Mouse (Mus musculus) G1E-ER4 (cell line): ENCODE data around the gene Zfp105. TPM values are rescaled to one million over a fixed set of nuclear protein-coding genes. Genes with fewer than 3 reads are reported as not detected.

Experiments used
- GATA1 ChIP-seq: IDR thresholded peaks from one replicate; pipeline ENCODE4 v1.8.0; 2012; ENCODE audit warnings: low read length, inconsistent platforms
- polyA plus RNA-seq: library from polyadenylated mRNA; stranded (reverse); fragments of >175 nt; gene quantifications from 2 replicates; pipeline ENCODE4 v1.2.3, GENCODE M21; 2012

Gene Zfp105
- polyA plus RNA-seq: 1.4 and 1.7 TPM in 2 replicates

DNA sequence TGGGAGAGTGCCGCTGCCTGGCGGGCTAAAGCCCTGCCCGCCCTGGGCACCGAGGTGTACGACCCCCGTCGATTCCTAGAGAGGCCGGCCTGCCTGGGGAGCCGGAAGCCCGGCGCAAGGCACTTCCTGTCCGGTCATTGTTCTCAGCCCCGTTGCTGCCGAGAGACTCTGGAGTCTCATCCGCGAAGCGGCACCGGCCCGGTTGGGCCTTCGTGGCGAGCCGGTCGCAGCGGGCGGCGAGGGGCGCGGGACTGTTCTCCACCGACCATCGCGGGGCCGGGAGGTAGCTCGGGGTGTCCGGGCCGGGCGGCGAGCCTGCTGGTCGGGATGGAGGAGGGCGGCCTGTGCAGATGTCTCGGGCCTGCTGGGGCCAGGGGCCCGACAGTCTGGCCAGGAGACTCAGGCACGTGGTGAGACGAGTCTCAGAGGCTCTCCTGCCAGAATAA, at the start of gene Zfp105:
Gene Zfp105 (plus strand): TSS at position 137 of the 446 bp plus-strand sequence.
- no peak for TF ChIP-seq GATA1

DNA sequence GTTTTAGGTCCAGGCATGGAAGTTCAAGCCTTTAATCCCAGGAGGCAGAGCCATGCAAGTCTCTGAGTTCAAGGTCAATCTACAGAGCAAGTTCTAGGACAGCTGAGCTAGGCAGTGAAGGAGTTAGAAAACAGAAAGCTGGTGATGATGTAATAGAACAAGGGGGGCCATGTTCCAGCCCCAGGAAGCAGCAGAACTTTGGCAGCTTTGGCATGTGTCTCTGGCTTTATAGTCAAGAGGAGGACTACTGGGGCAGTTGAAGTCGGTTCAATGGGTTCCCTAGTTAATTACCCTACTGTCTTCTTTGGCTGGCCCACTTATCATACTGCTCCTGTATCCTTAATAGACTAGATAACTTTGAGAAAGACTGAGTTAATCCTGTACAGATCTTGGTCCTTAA, 48.2 kb upstream of the Zfp105 start:
- no peak for TF ChIP-seq GATA1

DNA sequence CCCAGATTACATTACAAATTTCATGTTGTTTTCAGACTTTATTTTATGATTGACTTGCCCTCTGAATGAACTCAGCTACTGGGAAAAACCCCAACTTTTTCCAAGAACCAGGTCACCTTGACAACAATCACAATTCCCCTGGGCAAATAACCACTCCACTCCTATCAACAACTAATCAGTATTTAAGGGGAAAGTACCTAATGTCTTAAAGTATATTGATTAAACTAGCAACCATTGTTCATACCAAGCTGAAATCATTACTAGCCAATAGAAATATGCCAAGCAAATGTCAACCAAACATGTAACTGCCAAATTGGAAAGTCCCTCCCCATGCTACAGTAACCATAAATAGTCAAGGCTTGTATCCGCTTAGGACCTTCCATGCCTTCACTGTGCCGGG, 47.7 kb upstream of the Zfp105 start:
- TF ChIP-seq GATA1: no peak

DNA sequence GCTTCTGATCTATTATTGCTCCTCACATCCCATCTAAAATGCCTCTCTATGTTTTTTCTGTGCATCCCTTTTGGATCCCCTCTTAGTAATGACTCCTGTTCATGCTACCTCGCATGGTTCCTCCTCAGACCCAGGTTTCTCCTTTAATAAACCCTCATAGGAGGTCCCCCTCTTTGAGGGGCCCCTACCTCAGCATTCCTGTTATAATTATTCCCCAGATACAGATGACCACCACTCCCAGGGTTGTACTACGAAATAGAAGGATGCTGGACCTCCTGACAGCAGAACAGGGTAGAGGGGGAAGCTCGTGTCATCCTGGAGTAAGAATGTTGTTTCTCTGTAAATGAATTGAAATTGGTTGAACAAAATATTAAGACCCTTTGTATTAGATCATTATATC, 37.5 kb upstream of the Zfp105 start, which contains the start of gene Zkscan7:
Gene Zkscan7 (plus strand): TSS at position 301 of the 400 bp plus-strand sequence.
- TF ChIP-seq GATA1: no peak

DNA sequence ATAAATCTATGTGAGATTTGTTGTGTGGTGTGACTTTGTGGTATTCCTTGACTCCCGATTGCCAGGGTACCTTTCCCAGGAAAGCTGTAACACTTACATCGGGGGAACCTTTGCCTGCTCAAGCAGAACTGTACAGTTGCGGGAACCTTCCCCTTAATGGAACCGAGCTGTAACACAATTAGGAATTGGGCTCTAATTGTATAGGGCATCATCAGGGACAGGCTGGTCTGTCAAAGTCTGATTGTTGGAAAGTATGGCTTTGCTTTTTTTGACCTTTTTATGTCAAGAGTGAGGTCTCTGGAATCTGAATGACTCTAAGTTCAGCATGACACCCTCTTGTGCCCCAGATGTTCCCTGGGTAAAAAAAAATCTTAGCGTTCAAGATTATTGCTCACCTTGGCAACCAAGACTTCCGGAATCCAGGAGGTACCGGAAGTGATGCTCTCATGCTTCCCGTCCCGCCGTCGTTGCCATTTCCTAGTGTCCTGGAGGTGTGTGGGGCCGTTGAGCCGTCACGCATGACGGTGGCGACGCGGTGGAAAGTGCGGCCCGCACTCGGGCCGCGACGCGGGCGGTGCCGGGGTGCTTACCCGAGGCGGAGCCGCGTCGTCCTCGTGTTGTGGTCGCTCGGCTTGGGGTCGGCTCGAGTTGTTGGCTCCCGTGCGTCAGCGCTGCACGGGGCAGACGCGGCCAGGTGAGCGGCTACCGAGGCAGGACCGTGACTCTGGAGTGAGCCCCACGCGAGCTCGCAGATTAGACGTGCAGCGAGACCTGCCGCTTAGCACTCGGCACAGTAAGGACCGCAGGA, 36.3 kb upstream of the Zfp105 start:
- no peak for TF ChIP-seq GATA1

DNA sequence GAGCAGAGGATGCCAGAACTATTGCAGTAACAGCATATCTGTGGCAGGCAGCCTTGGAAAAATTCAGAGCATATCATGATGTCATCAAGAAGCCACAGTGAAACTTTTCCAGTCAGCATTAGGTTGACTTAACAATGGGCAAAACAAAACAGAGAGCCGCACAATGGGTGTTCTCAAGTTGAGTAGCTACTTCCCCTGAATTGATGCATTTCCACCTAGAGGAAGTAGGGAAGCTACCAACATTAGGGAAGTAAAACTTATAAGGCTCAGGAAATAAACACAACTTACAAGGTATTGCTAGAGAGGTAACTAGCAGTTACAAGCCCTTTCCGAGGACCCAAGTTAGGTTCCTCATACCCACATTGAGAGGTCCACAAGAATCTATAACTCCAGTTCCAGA, 21.8 kb upstream of the Zfp105 start:
- TF ChIP-seq GATA1: no peak

DNA sequence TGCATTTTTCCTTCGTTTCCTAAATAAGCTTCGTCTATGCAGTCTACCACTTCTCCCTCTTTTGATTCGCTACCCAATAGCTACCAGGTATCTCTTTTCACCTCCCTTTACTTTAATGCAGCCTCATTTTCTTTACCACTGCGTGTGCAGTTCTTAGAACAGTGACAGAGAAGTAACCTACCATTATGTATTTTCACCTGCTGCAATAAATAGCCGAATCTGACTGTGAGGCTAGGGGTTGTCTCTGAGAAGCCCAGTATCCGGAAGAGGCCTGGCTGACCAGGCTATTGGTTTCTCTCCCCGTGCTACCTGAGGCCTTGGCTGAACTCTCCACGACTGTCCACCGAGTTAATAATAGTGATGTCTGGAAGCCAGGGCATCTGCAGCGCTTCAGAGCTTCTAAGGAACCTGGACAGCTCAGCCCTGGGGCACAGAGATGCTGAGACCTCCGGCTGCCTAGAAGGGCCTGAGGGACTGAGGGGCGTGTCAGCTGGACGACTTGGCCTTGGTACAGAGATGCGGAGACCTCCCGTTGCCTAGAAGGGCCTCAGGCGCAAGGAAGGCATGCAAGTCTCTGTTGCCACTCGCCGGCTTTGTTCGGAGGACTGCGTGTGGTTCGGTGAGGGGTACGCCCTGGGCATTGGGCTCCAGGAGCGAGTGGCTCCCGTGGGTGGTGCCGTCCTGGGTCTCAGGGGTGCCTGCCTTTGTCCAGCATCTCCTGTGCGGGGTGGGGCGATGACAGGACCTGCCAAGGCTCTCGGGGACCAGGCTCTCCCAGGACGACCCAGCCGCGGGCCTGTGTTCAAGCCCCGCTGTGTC, 19.9 kb upstream of the Zfp105 start:
- TF ChIP-seq GATA1: no peak

DNA sequence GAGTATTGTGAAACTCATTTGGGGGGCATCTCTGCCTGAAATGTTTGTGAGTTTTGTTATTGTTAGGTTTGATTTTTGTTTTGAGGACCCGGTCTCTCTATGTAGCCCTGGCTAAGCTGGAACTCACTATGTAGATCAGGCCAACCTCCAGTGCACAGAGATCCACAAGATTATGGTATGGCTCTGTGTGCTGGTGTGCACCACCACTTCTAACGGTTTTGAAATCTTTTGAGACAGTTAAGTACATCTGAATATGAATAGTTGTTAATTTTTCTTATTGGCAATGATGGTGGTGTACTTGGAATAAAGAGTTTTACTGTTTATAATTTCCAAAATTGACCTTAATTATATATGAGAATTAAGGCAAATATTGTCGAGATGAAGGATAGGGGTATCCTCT, 436 bp upstream of the Zfp105 start:
- no peak for TF ChIP-seq GATA1

DNA sequence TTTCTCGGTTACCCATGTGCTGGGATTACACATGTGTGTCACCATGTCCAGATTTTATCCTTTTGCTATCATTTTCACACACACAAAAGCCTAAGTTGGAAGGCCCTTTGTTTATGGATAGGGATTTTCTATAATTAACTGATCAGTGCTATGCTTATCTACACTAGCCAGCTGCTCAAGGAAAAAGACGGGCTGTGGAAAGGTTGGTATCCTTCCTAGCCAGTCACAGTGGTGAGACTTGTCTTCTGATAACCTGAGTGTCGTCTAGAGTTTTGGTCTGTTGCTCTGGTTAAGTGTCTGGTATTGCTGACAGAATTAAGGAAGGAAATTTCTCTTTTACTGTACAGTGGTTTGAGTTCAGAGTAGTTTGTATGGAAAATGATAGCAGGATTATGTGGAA, 6.0 kb downstream of the Zfp105 start:
- no peak for TF ChIP-seq GATA1

DNA sequence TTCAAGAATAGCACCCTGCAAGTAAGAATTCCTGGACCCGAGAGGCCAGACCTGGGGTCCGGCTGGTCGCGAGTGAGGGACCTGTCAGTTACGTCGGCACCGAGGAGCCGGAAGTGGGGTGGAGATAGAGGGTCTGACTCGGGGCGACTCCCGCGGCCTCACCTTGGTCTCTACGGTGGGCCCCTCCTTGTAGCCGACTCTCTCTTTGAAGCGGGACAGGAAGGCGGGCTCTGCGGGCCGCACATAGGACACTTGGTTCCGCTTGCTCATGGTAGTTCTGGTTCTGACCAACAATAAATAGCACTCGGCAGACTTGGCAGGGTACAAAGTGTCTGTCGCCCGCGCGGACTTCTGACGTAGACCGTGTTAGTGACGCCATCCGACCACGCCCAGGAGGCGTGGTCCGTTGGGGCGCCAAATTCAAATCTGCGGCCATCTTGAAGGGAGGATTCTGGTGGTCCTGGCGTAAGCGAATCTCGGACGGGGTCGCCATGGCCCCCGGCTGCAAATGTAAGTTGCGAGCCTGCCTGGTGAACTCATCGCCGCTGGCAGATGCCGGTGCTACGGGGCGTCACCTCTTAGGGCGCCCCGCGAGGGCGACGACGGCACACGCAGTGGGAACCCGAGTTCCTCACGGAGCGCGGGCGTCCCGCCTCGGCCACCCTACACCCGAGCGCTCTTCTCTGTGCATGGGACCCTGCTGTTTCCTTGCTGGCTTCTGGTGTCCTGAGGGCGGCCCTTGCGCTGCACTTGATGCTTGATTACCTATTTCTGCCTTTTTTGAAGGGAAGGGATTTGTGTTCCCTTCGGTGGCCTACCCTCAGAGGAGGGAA, 28.0 kb downstream of the Zfp105 start, which contains the start of the genes 1110059G10Rik and Kif15:
Gene 1110059G10Rik (minus strand): TSS at position 358 of the 833 bp plus-strand sequence.
Gene Kif15 (plus strand): TSS at position 404 of the 833 bp plus-strand sequence.
- TF ChIP-seq GATA1: no peak

Other genes with a start within 250 kb of the Zfp105 start
- not detected in 2 replicates for gene Topaz1, start 175.7 kb upstream of the Zfp105 start, polyA plus RNA-seq
- gene Tcaim, start 117.5 kb upstream of the Zfp105 start, polyA plus RNA-seq: 0.45 and 1.3 TPM in 2 replicates
- not detected in 2 replicates for gene Gm35549, start 79.0 kb upstream of the Zfp105 start, polyA plus RNA-seq
- 5.8 and 7.9 TPM in 2 replicates for gene Zfp445, start 57.1 kb upstream of the Zfp105 start, polyA plus RNA-seq
- gene Zkscan7, start 37.4 kb upstream of the Zfp105 start, polyA plus RNA-seq: not detected in 2 replicates
- gene 1110059G10Rik, start 27.9 kb downstream of the Zfp105 start, polyA plus RNA-seq: 2.3 and 5.9 TPM in 2 replicates
- gene Kif15, start 28.0 kb downstream of the Zfp105 start, polyA plus RNA-seq: 35.6 and 35.8 TPM in 2 replicates
- 5.2 and 7.3 TPM in 2 replicates for gene Tmem42, start 98.3 kb downstream of the Zfp105 start, polyA plus RNA-seq
- gene Tgm4, start 111.7 kb downstream of the Zfp105 start, polyA plus RNA-seq: not detected in 2 replicates
- 105 and 247 TPM in 2 replicates for gene Zdhhc3, start 190.1 kb downstream of the Zfp105 start, polyA plus RNA-seq
- 9.6 and 22.6 TPM in 2 replicates for gene Exosc7, start 190.1 kb downstream of the Zfp105 start, polyA plus RNA-seq
- gene Clec3b, start 227.9 kb downstream of the Zfp105 start, polyA plus RNA-seq: 0.08 TPM in 1 of 2 replicates, not detected in the other